Mouse (Mus musculus): ENCODE results near the gene Uqcrh. TPM values are rescaled to one million over a fixed set of nuclear protein-coding genes. Genes with fewer than 3 reads are reported as not detected.

Gene Uqcrh
- polyA plus RNA-seq (2012; ENCODE audit: insufficient read depth, insufficient read length, missing spikeins), result 4,457 and 5,170 TPM in 2 replicates

DNA sequence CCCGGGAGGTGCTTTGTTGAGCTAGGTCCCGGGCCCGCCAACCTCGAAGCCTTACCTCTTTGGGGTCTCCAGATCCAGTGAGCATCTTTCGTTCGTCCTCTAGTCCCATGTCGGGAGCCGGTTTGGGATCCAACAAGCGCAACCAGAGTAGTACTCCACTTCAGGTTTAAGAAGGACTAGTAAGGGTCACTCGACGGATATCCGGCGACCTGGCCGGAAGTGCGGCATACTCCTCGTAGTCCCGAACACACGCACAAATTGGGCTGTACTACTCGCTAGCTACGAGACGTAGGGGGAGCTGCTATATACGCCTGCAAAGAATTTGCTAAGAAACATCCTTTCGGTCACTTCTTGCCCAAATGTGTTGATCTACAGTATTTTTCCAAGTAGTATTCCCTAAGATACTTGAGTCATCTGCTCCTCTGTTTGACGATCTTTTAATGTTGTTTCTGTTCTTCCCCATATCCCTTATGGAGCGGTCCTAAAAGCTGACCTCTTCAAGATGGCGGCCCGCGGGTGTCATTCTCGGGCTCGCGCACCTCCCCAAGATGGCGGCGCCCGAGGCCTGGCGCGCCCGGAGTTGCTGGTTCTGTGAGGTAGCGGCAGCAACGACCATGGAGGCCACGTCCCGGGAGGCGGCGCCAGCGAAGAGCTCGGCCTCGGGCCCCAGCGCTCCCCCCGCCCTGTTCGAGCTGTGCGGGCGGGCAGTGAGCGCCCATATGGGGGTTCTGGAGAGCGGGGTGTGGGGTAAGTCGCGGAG, at the start of gene Uqcrh, which contains the start of gene Lrrc41:
Gene Uqcrh (minus strand): TSS at position 211 of the 760 bp plus-strand sequence.
Gene Lrrc41 (plus strand): TSS at position 409 of the 760 bp plus-strand sequence.
- peak within 1 kb of the TSS; percentile 93 for H3K4me3 ChIP-seq (ENCODE audit: insufficient read depth, low read depth, low read length)
- peaks cover 13% of the 10 kb centered on the region; the same call in 1 of the 2 replicates for H3K4me1 ChIP-seq (ENCODE audit: control insufficient read depth, insufficient read depth, insufficient read length, low read length)
- peak within 1 kb of the TSS; percentile 92 for H3K27ac ChIP-seq (replicated peaks; ENCODE audit: low read depth, low read length)

DNA sequence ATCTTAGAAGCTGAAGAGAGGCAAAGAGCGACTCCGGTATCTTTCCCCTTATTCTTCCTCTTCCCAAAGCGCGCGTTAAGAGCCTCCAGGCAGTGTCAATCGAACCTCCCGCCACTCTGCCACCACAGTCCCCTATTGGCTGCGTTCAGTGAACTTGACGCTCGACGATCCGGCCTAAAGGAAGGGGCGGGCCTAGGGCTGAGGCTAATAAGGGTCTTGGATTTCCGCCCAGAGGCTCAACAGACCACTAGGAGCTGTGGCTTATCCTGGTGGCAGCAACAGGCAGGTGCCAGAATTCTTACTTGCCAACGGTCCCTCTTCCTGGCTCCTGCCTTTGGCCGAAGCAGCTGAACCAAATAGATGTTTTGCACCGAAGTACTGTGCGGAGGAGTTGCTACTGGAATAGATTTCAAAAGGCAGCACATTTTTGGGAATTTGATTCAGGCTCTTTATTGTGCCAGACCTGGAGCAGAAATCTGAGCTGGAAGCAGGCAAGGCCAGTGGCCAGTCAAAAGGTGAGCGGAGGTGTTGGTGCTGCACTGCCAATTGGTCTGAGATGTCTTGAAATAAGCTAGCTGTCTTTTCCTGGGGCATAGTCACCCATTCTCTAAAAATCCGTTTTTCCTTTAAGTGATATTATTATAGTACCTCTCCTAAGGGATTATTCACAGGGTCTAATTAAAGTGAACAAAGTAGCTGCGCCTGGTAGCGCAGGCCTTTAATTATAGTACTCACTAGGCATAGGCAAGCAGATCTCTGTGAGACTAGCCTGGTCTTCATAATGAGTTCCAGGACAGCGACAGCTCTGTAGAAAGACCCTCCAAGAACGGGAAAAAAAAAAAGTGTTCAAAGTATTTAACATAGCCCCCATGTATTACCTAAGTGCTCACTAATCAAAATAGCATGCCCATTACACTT, 49.0 kb upstream of the Uqcrh start, which contains the start of the genes Rad54l and Pomgnt1:
Gene Rad54l (minus strand): TSS at position 89 of the 918 bp plus-strand sequence.
Gene Pomgnt1 (plus strand): TSS at position 239 of the 918 bp plus-strand sequence.
- H3K4me1 ChIP-seq (ENCODE audit: control insufficient read depth, insufficient read depth, insufficient read length, low read length), result no peaks in the 10 kb centered on the region
- peak within 1 kb of the TSS; percentile 73 for H3K4me3 ChIP-seq (ENCODE audit: insufficient read depth, low read depth, low read length)
- H3K27ac ChIP-seq (replicated peaks; ENCODE audit: low read depth, low read length), result 0 out of 2 replicates have a peak within 1 kb of the TSS, but pooled peaks have one; percentile 6

DNA sequence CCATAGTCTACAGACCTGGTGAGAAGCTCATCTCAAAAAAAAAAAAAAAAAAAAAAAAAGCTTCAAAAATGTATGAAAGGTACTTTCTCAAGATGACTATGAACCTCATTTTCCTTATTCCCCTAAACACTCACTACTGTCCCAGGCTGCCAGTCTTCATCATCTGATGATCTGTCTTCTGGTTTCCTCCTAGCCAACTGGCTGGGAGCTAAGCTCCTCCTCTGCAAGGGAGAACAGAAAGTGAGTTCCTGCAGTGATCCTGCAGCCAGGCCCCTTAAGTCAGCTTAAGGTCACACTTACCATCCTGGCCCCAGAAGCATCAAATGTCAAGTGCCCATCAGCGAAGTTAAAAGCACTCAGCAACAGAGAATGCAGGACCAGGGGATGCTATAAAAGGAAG, 47.9 kb upstream of the Uqcrh start:
- Histone ChIP-seq H3K4me3 (ENCODE audit: insufficient read depth, low read depth, low read length) (no peak overlapping the region), H3K27ac (replicated peaks; ENCODE audit: low read depth, low read length) (no peak overlapping the region)

GRCm38 (mm10) chr4:116111486-116111885, 36.6 kb upstream of the Uqcrh start:
- no peaks in the 10 kb centered on the region for H3K4me1 ChIP-seq (ENCODE audit: control insufficient read depth, insufficient read depth, insufficient read length, low read length)
- no peak overlapping the region for H3K27ac ChIP-seq (replicated peaks; ENCODE audit: low read depth, low read length)
- no peak overlapping the region for H3K4me3 ChIP-seq (ENCODE audit: insufficient read depth, low read depth, low read length)

More for the DNA sequence above, 47.9 kb upstream of the Uqcrh start:
- H3K4me1 ChIP-seq (ENCODE audit: control insufficient read depth, insufficient read depth, insufficient read length, low read length), result no peaks in the 10 kb centered on the region

GRCm38 (mm10) chr4:116110695-116111094, 35.8 kb upstream of the Uqcrh start:
- Histone ChIP-seq H3K4me1 (ENCODE audit: control insufficient read depth, insufficient read depth, insufficient read length, low read length) (no peaks in the 10 kb centered on the region), H3K4me3 (ENCODE audit: insufficient read depth, low read depth, low read length) (no peak overlapping the region), H3K27ac (replicated peaks; ENCODE audit: low read depth, low read length) (no peak overlapping the region)

DNA sequence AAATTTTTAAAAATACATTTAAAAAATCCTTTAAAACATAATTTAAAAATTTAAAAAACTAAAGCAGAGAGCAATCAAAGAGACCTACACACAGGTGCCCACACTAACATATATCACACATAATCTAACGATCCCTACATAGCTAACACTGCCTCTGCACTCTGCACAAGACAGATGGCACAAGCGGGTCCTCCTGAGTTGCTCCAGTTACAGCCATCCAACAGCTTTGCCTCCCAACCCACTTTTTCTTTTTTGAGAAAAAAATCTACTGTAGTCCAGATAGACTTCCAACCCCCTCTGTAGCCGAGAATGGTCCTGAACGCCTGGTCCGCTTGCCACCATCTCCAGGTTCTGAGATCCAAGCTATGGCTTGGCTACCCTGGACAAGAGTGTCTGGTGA, 30.4 kb upstream of the Uqcrh start:
- Histone ChIP-seq H3K4me1 (ENCODE audit: control insufficient read depth, insufficient read depth, insufficient read length, low read length) (no peaks in the 10 kb centered on the region), H3K27ac (replicated peaks; ENCODE audit: low read depth, low read length) (no peak overlapping the region), H3K4me3 (ENCODE audit: insufficient read depth, low read depth, low read length) (no peak overlapping the region)

GRCm38 (mm10) chr4:116100959-116101358, 26.1 kb upstream of the Uqcrh start:
- Histone ChIP-seq H3K4me3 (ENCODE audit: insufficient read depth, low read depth, low read length) (no peak overlapping the region), H3K4me1 (ENCODE audit: control insufficient read depth, insufficient read depth, insufficient read length, low read length) (no peaks in the 10 kb centered on the region), H3K27ac (replicated peaks; ENCODE audit: low read depth, low read length) (no peak overlapping the region)

- Histone ChIP-seq H3K4me1 (ENCODE audit: control insufficient read depth, insufficient read depth, insufficient read length, low read length) (no peaks in the 10 kb centered on the region), H3K4me3 (ENCODE audit: insufficient read depth, low read depth, low read length) (no peak overlapping the region), H3K27ac (replicated peaks; ENCODE audit: low read depth, low read length) (no peak overlapping the region)
Measured at GRCm38 (mm10) chr4:116097211-116097610, 22.3 kb upstream of the Uqcrh start.

GRCm38 (mm10) chr4:116096291-116096690, 21.4 kb upstream of the Uqcrh start:
- Histone ChIP-seq H3K4me3 (ENCODE audit: insufficient read depth, low read depth, low read length) (no peak overlapping the region), H3K4me1 (ENCODE audit: control insufficient read depth, insufficient read depth, insufficient read length, low read length) (no peaks in the 10 kb centered on the region), H3K27ac (replicated peaks; ENCODE audit: low read depth, low read length) (no peak overlapping the region)

DNA sequence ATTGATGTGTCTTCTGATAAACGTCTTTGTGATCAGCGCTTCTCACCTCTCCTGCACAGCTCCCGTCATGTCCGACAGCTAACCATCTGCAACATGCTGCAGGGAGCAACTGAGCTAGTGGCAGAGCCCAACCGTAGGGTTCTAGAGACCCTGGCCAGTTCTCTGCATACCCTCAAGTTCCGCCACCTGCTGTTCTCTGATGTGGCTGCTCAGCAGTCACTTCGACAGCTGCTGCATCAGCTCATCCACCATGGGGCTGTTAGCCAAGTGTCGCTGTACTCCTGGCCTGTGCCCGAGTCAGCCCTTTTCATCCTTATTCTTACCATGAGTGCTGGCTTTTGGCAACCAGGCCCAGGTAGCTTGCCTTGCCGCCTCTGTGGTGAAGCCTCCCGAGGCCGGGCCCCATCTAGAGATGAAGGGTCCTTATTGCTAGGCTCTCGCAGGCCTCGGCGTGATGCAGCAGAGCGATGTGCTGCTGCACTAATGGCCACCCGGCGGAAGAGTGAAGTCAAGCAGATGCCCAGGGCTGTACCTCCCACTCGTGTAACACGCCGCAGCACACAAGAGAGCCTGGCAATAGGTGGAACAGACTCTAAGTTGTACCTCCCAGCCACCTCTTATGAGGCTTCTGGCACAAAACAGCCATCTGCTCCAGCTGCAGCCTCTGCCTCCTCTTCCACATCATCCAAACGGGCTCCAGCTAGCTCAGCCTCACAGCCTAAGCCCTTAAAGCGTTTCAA, 13.8 kb upstream of the Uqcrh start:
- no peak overlapping the region for H3K4me3 ChIP-seq (ENCODE audit: insufficient read depth, low read depth, low read length)
- H3K4me1 ChIP-seq (ENCODE audit: control insufficient read depth, insufficient read depth, insufficient read length, low read length), result no peaks in the 10 kb centered on the region
- H3K27ac ChIP-seq (replicated peaks; ENCODE audit: low read depth, low read length), result no peak overlapping the region

- H3K27ac ChIP-seq (replicated peaks; ENCODE audit: low read depth, low read length), result peak overlapping the region; percentile 81
- H3K4me1 ChIP-seq (ENCODE audit: control insufficient read depth, insufficient read depth, insufficient read length, low read length), result peaks cover 9% of the 10 kb centered on the region; the same call in 1 of the 2 replicates
- H3K4me3 ChIP-seq (ENCODE audit: insufficient read depth, low read depth, low read length), result peak overlapping the region; percentile 93
Measured at GRCm38 (mm10) chr4:116077240-116078095, 2.6 kb upstream of the Uqcrh start.

- Histone ChIP-seq H3K4me3 (ENCODE audit: insufficient read depth, low read depth, low read length) (peak overlapping the region; percentile 93), H3K27ac (replicated peaks; ENCODE audit: low read depth, low read length) (peak overlapping the region; percentile 81)
Measured at GRCm38 (mm10) chr4:116076369-116077231, 1.7 kb upstream of the Uqcrh start.

More at GRCm38 (mm10) chr4:116076369-116077231, 1.7 kb upstream of the Uqcrh start:
- H3K4me1 ChIP-seq (ENCODE audit: control insufficient read depth, insufficient read depth, insufficient read length, low read length), result peaks cover 9% of the 10 kb centered on the region; the same call in 1 of the 2 replicates

Data from brown adipose tissue, adult 24 weeks (tissue).